Mouse (Mus musculus) cerebellum, postnatal 14 days (tissue): ENCODE measurements around the gene Sbk3.

ENCODE experiments used
- DNase-seq, 2 experiments: peaks; one replicate each; pipeline ENCODE4 v3.0.0; 2021; ENCODE audit warnings: mixed read lengths in 2 of 2

Gene Sbk3

GRCm38 (mm10) chr7:4928323-4928722, 42.6 kb downstream of the Sbk3 start:
- no peak for DNase-seq

- DNase-seq = no peak
Observed at GRCm38 (mm10) chr7:4927711-4928110, 43.3 kb downstream of the Sbk3 start.

GRCm38 (mm10) chr7:4926849-4927248, 44.1 kb downstream of the Sbk3 start:
- no peak for DNase-seq

- DNase-seq = peak; percentile 21 to 42
Observed at GRCm38 (mm10) chr7:4925441-4926381, 45.3 kb downstream of the Sbk3 start, which contains the start of gene Ssc5d. TSS of gene Ssc5d (plus strand) at chr7:4925785.

GRCm38 (mm10) chr7:4924891-4925301, 46.1 kb downstream of the Sbk3 start:
- DNase-seq = no peak

- no peak for DNase-seq
Observed at GRCm38 (mm10) chr7:4924483-4924882, 46.5 kb downstream of the Sbk3 start.

GRCm38 (mm10) chr7:4923586-4924364, 47.2 kb downstream of the Sbk3 start:
- DNase-seq = peak; percentile 62 to 72

- DNase-seq = peak; percentile 89 to 92
Observed at GRCm38 (mm10) chr7:4922931-4923565, 47.9 kb downstream of the Sbk3 start.

GRCm38 (mm10) chr7:4922508-4922907, 48.5 kb downstream of the Sbk3 start:
- DNase-seq = peak; percentile 87 to 89

- DNase-seq = no peak
Observed at GRCm38 (mm10) chr7:4921824-4922482, 49.0 kb downstream of the Sbk3 start, which contains the start of gene Nat14. TSS of gene Nat14 (plus strand) at chr7:4922028.

GRCm38 (mm10) chr7:4920976-4921823, 49.8 kb downstream of the Sbk3 start:
- DNase-seq = peak in 1 of 2 experiments; percentile 29

- no peak for DNase-seq
Observed at GRCm38 (mm10) chr7:4920496-4920895, 50.5 kb downstream of the Sbk3 start.

- DNase-seq = no peak
Observed at GRCm38 (mm10) chr7:4919971-4920370, 51.0 kb downstream of the Sbk3 start.

GRCm38 (mm10) chr7:4919096-4919495, 51.9 kb downstream of the Sbk3 start:
- no peak for DNase-seq

- no peak for DNase-seq
Observed at GRCm38 (mm10) chr7:4918681-4919080, 52.3 kb downstream of the Sbk3 start.

- no peak for DNase-seq
Observed at GRCm38 (mm10) chr7:4917494-4917893, 53.5 kb downstream of the Sbk3 start.

GRCm38 (mm10) chr7:4915669-4916416, 55.1 kb downstream of the Sbk3 start:
- peak; percentile 55 to 67 for DNase-seq
